Mouse (Mus musculus): ENCODE results near the gene Ndufs4.

DNA sequence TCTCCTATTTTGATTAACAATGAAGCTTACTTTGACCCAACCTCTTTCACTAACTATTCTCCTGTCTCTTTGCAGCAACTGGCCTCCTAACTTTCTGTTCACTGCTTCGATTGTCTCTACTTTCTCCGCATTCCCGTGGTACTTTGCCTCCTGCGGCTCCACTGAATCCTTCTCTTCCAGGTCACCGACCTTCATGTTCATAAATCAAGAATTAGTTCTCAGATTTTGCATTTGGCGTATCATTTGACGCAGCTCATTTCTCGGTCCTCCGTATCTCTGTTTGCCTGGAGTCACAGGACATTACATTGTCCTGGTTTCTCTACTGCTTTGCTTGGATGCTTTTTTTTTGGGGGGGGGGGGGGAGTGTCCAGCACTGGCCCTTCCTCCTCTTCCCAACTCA is 9.2 kb upstream of the Ndufs4 start:
- TF ChIP-seq POLR2A (IDR thresholded peaks at IDR 0.05; ENCODE audit: control insufficient read depth, low read depth, low read length) (no peak), CTCF (IDR thresholded peaks at IDR 0.05; ENCODE audit: control insufficient read depth, insufficient read depth, insufficient replicate concordance, low read depth, low read length) (no peak)
